Mouse (Mus musculus): Measurements from ENCODE around the gene Anks4b.

The Anks4b gene

GRCm38 (mm10) chr7:120188946-120189345 lies 15.3 kb downstream of the Anks4b start:
- no peak for DNase-seq (ENCODE audit: low read depth, low spot score)

- DNase-seq (ENCODE audit: low read depth, low spot score) = no peak
Observed at GRCm38 (mm10) chr7:120189369-120190149, 15.9 kb downstream of the Anks4b start.

GRCm38 (mm10) chr7:120190150-120190665 lies 16.6 kb downstream of the Anks4b start:
- no peak for DNase-seq (ENCODE audit: low read depth, low spot score)

GRCm38 (mm10) chr7:120192207-120192606 lies 18.5 kb downstream of the Anks4b start:
- no peak for DNase-seq (ENCODE audit: low read depth, low spot score)

- DNase-seq (ENCODE audit: low read depth, low spot score) = no peak
Observed at GRCm38 (mm10) chr7:120192816-120193215, 19.2 kb downstream of the Anks4b start.

GRCm38 (mm10) chr7:120195207-120195606 lies 21.5 kb downstream of the Anks4b start:
- DNase-seq (ENCODE audit: low read depth, low spot score) = no peak

- no peak for DNase-seq (ENCODE audit: low read depth, low spot score)
Observed at GRCm38 (mm10) chr7:120201231-120201744, 27.6 kb downstream of the Anks4b start.

- peak; percentile 15 for DNase-seq (ENCODE audit: low read depth, low spot score)
Observed at GRCm38 (mm10) chr7:120201771-120202170, 28.1 kb downstream of the Anks4b start, which contains the start of gene Crym. TSS of gene Crym (minus strand) at chr7:120202111.

GRCm38 (mm10) chr7:120203789-120204188 lies 30.1 kb downstream of the Anks4b start, which contains the start of gene Abca14:
TSS of gene Abca14 (plus strand) at chr7:120203961.
- DNase-seq (ENCODE audit: low read depth, low spot score) = peak; percentile 72

- DNase-seq (ENCODE audit: low read depth, low spot score) = no peak
Observed at GRCm38 (mm10) chr7:120205989-120206388, 32.3 kb downstream of the Anks4b start.

- no peak for DNase-seq (ENCODE audit: low read depth, low spot score)
Observed at GRCm38 (mm10) chr7:120228541-120228940, 54.9 kb downstream of the Anks4b start.

Measured in ES-CJ7 (cell line).